Mouse (Mus musculus) kidney, postnatal 0 days (tissue): Measurements from ENCODE around the gene Epha3. TPM values are rescaled to one million over a fixed set of nuclear protein-coding genes. Genes with fewer than 3 reads are reported as not detected.

Source experiments
- ATAC-seq: fragments of 200-750 bp; cut with Nextera tagmentation; replicated peaks from 2 replicates; pipeline ENCODE4 v1.8.0; 2017; ENCODE audit warnings: low read depth, moderate number of reproducible peaks, moderate TSS enrichment, moderate library complexity; ENCODE audit not compliant: low FRiP score
- DNase-seq: peaks from one replicate; pipeline ENCODE4 v3.0.0-alpha.2; 2016; ENCODE audit warnings: low spot score
- H3K27ac ChIP-seq: fragments of 300-500 bp; sonication (generic); 2 replicates; pipeline ENCODE4 v1.5.1; 2014; ENCODE audit warnings: mild to moderate bottlenecking
- H3K27me3 ChIP-seq: fragments of 300-500 bp; sonication (generic); 2 replicates; pipeline ENCODE4 v1.6.1; 2014; ENCODE audit warnings: low read length, mixed read lengths; ENCODE audit not compliant: insufficient read depth
- H3K36me3 ChIP-seq: fragments of 300-500 bp; sonication (generic); 2 replicates; pipeline ENCODE4 v1.6.1; 2014; ENCODE audit warnings: low read length, mixed read lengths; ENCODE audit not compliant: insufficient read depth
- H3K4me1 ChIP-seq: fragments of 300-500 bp; sonication (generic); replicated peaks from 2 replicates; pipeline ENCODE4 v1.6.1; 2014; ENCODE audit warnings: antibody characterized with exemption, low read length, mixed read lengths; ENCODE audit not compliant: insufficient read depth
- H3K4me2 ChIP-seq: fragments of 300-500 bp; sonication (generic); 2 replicates; pipeline ENCODE4 v1.6.1; 2014; ENCODE audit warnings: mild to moderate bottlenecking, low read length, moderate library complexity, mixed read lengths
- H3K4me3 ChIP-seq: fragments of 300-500 bp; sonication (generic); replicated peaks from 2 replicates; pipeline ENCODE4 v1.5.1; 2014; ENCODE audit warnings: low read depth, low read length
- H3K9ac ChIP-seq: fragments of 300-500 bp; sonication (generic); 2 replicates; pipeline ENCODE4 v1.6.1; 2014; ENCODE audit warnings: low read depth, low read length
- H3K9me3 ChIP-seq: fragments of 300-500 bp; sonication (generic); replicated peaks from 2 replicates; pipeline ENCODE4 v1.6.1; 2016; ENCODE audit warnings: low read length, inconsistent platforms, mixed read lengths
- CTCF ChIP-seq: IDR thresholded peaks from 2 replicates; pipeline ENCODE4 v1.5.1; 2016; ENCODE audit warnings: antibody characterized with exemption, low read depth, mild to moderate bottlenecking, moderate library complexity
- WGBS: fragments of 180-500 bp; shearing (Covaris S2); extraction: QIAGEN DNeasy Blood & Tissue Kit; methylation state at CpG from one replicate; pipeline ENCODE4 v1.1.7; 2014; 5-methylcytosine and 5-hydroxymethylcytosine counted together
- polyA plus RNA-seq: library from polyadenylated mRNA; unstranded; fragments of >200 nt; fragmentation: Nextera tagmentation; extraction: Ambion mirVana; gene quantifications from 2 replicates; pipeline ENCODE4 v1.2.1, GENCODE M21; 2015

The Epha3 gene
- polyA plus RNA-seq, 1 experiment from 2014 or later: 7.7 TPM

- Histone ChIP-seq H3K4me2 (no peak overlapping the region), H3K36me3 (no peaks in the 10 kb centered on the region), H3K4me3 (no peak overlapping the region), H3K27me3 (no peaks in the 10 kb centered on the region), H3K4me1 (no peaks in the 10 kb centered on the region), H3K27ac (no peak overlapping the region), H3K9me3 (no peaks in the 10 kb centered on the region), H3K9ac (no peak overlapping the region)
- no peak for DNase-seq
- 72% methylated on average over 9 of the region's 9 CpGs for WGBS
- TF ChIP-seq CTCF: no peak
- no peak for ATAC-seq
Observed at GRCm38 (mm10) chr16:63743208-63743854, 120.6 kb downstream of the Epha3 start.

- H3K27me3 ChIP-seq: no peaks in the 10 kb centered on the region
- no peaks in the 10 kb centered on the region for H3K36me3 ChIP-seq
- TF ChIP-seq CTCF: no peak
- DNase-seq (no peak), ATAC-seq (no peak)
- 88% methylated on average over 1 of the region's 1 CpGs for WGBS
- no peaks in the 10 kb centered on the region for H3K9me3 ChIP-seq
- H3K4me2 ChIP-seq: no peak overlapping the region
- H3K4me3 ChIP-seq: no peak overlapping the region
- H3K27ac ChIP-seq: no peak overlapping the region
- no peak overlapping the region for H3K9ac ChIP-seq
- H3K4me1 ChIP-seq: no peaks in the 10 kb centered on the region
Observed at GRCm38 (mm10) chr16:63719235-63719634, 144.7 kb downstream of the Epha3 start.

- DNase-seq: no peak
- 95% methylated on average over 4 of the region's 4 CpGs for WGBS
Observed at GRCm38 (mm10) chr16:63717317-63717716, 146.7 kb downstream of the Epha3 start.

GRCm38 (mm10) chr16:63706912-63707868 lies 156.8 kb downstream of the Epha3 start:
- Histone ChIP-seq H3K4me1 (no peaks in the 10 kb centered on the region), H3K9me3 (no peaks in the 10 kb centered on the region), H3K36me3 (no peaks in the 10 kb centered on the region), H3K4me3 (no peak overlapping the region), H3K27ac (no peak overlapping the region), H3K4me2 (no peak overlapping the region), H3K27me3 (no peaks in the 10 kb centered on the region), H3K9ac (no peak overlapping the region)
- DNase-seq: no peak
- no peak for TF ChIP-seq CTCF
- no peak; the same call in 1 of the 2 replicates for ATAC-seq
- 72% methylated on average over 17 of the region's 17 CpGs for WGBS

More at GRCm38 (mm10) chr16:63717317-63717716, 146.7 kb downstream of the Epha3 start:
- no peak overlapping the region for H3K27ac ChIP-seq
- no peak overlapping the region for H3K4me2 ChIP-seq
- TF ChIP-seq CTCF: no peak
- no peaks in the 10 kb centered on the region for H3K4me1 ChIP-seq
- H3K27me3 ChIP-seq: no peaks in the 10 kb centered on the region
- H3K36me3 ChIP-seq: no peaks in the 10 kb centered on the region
- H3K9me3 ChIP-seq: no peaks in the 10 kb centered on the region
- ATAC-seq: no peak
- no peak overlapping the region for H3K4me3 ChIP-seq
- H3K9ac ChIP-seq: no peak overlapping the region

DNA sequence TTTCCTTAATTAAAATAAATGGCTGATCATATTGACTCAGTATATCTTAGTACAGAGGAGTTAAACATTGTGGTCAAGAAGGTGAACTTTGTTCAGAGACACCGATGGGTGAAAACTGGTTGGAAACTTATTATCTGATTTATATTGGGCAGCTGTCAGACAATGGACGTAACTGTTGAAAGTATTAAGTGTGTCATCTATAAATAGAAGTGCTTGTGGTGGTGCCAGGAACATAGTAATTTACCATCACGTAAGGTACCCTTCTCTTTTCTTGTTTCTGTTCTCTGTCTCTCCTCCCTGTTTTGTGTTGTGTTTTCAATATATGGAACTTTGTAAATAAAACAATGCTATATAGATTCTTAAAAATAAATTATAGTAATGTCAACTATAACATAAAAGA lies 174.6 kb downstream of the Epha3 start:
- DNase-seq: no peak

DNA sequence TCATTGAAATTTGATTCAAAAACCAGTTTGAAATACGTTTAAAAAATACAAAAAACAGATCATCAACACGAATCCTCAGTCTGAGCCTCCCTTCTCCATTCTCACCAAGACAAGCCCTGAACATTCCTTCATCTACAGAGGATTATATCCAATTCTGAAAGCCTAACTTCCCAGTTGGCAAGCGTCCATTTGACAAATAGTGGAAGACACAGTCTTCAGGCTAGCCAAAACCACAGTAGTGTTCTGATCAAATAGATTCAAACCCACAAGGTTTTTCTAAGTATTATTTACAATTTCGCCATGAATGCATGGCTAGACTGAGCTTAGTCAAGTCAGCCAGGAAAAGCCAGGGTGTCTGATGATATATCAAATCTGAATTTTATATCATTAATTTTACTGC lies 179.8 kb downstream of the Epha3 start:
- TF ChIP-seq CTCF: no peak
- Histone ChIP-seq H3K27me3 (no peaks in the 10 kb centered on the region), H3K36me3 (no peaks in the 10 kb centered on the region), H3K27ac (no peak overlapping the region), H3K9me3 (no peaks in the 10 kb centered on the region), H3K4me3 (no peak overlapping the region), H3K4me1 (no peaks in the 10 kb centered on the region), H3K9ac (no peak overlapping the region), H3K4me2 (no peak overlapping the region)
- ATAC-seq (no peak), DNase-seq (no peak)
- WGBS: 73% methylated on average over 4 of the region's 4 CpGs

More for the DNA sequence above, 174.6 kb downstream of the Epha3 start:
- Histone ChIP-seq H3K27me3 (no peaks in the 10 kb centered on the region), H3K9me3 (no peaks in the 10 kb centered on the region), H3K27ac (no peak overlapping the region), H3K4me1 (no peaks in the 10 kb centered on the region), H3K4me3 (no peak overlapping the region), H3K9ac (no peak overlapping the region), H3K36me3 (no peaks in the 10 kb centered on the region), H3K4me2 (no peak overlapping the region)
- 46% methylated on average over 3 of the region's 3 CpGs for WGBS
- TF ChIP-seq CTCF: no peak
- ATAC-seq: no peak
